Mouse (Mus musculus) heart, embryonic 14.5 days (tissue): ENCODE measurements at regions not wholly inside any gene's neighbourhood (a gene's known extent, or its start where the extent isn't known, plus 50 kb on each side); places are given as distances from the start of the nearest gene placed in this dataset.

Source experiments
- ATAC-seq: fragments of 200-750 bp; cut with Nextera tagmentation; 2 replicates; pipeline ENCODE4 v1.8.0; 2017; ENCODE audit warnings: low read depth, moderate TSS enrichment; ENCODE audit not compliant: insufficient number of reproducible peaks, insufficient read depth, low FRiP score
- H3K27ac ChIP-seq, 2 experiments: fragments of 200-500 bp in 1 of 2; fragments of 300-500 bp in 1 of 2; sonication (generic) in 1 of 2; replicated peaks in 1 of 2; 2 replicates each; pipeline ENCODE4 v1.5.1; 2012 to 2014; ENCODE audit warnings: low read depth in 2 of 2, low read length in 2 of 2, control low read depth in 1 of 2, mild to moderate bottlenecking in 1 of 2, mixed read lengths in 1 of 2; ENCODE audit not compliant: control insufficient read depth in 1 of 2, insufficient read depth in 1 of 2
- H3K27me3 ChIP-seq: fragments of 300-500 bp; sonication (generic); 2 replicates; pipeline ENCODE4 v1.6.1; 2014; ENCODE audit warnings: mild to moderate bottlenecking, low read length, control low read depth; ENCODE audit not compliant: control insufficient read depth, insufficient read depth
- H3K36me3 ChIP-seq: fragments of 300-500 bp; sonication (generic); 2 replicates; pipeline ENCODE4 v1.6.1; 2014; ENCODE audit warnings: mild to moderate bottlenecking, control low read depth, low read length, mixed read lengths; ENCODE audit not compliant: control insufficient read depth, insufficient read depth
- H3K4me1 ChIP-seq, 2 experiments: fragments of 200-500 bp in 1 of 2; fragments of 300-500 bp in 1 of 2; sonication (generic) in 1 of 2; 2 replicates each; pipeline ENCODE4 v1.6.1; 2012 to 2014; ENCODE audit warnings: low read length in 2 of 2, control low read depth in 1 of 2, mixed read lengths in 1 of 2; ENCODE audit not compliant: control insufficient read depth in 2 of 2, insufficient read depth in 2 of 2
- H3K4me2 ChIP-seq: fragments of 300-500 bp; sonication (generic); 2 replicates; pipeline ENCODE4 v1.6.1; 2014; ENCODE audit warnings: mild to moderate bottlenecking, low read length
- H3K4me3 ChIP-seq, 2 experiments: fragments of 200-500 bp in 1 of 2; fragments of 300-500 bp in 1 of 2; sonication (generic) in 1 of 2; 2 replicates each; pipeline ENCODE4 v1.5.1; 2012 to 2014; ENCODE audit warnings: low read length in 2 of 2, mild to moderate bottlenecking in 2 of 2, control low read depth in 1 of 2, low read depth in 1 of 2, moderate library complexity in 1 of 2; ENCODE audit not compliant: control insufficient read depth in 1 of 2, insufficient read depth in 1 of 2
- H3K9ac ChIP-seq: fragments of 300-500 bp; sonication (generic); 2 replicates; pipeline ENCODE4 v1.6.1; 2014; ENCODE audit warnings: mild to moderate bottlenecking, low read length
- H3K9me3 ChIP-seq: fragments of 300-500 bp; sonication (generic); 2 replicates; pipeline ENCODE4 v1.6.1; 2016; ENCODE audit warnings: low read length, control low read depth; ENCODE audit not compliant: control insufficient read depth
- WGBS: fragments of 180-500 bp; shearing (Covaris S2); extraction: QIAGEN DNeasy Blood & Tissue Kit; methylation state at CpG from one replicate; pipeline ENCODE4 v1.1.7; 2014; 5-methylcytosine and 5-hydroxymethylcytosine counted together

GRCm38 (mm10) chr3:60413749-60414148, 58.9 kb upstream of the Mbnl1 start:
- WGBS = 50% methylated on average over 3 of the region's 3 CpGs
- Histone ChIP-seq H3K36me3 (no peaks in the 10 kb centered on the region), H3K9ac (no peak overlapping the region), H3K9me3 (no peaks in the 10 kb centered on the region), H3K4me3 (no peak overlapping the region), H3K27ac (no peak overlapping the region), H3K4me1 (0 out of 4 replicates have a peak, but pooled peaks cover 0 to 3% of the 10 kb centered on the region in 2 experiments), H3K4me2 (no peak overlapping the region), H3K27me3 (no peaks in the 10 kb centered on the region)
- ATAC-seq = no peak

GRCm38 (mm10) chr3:60417001-60417400, 55.6 kb upstream of the Mbnl1 start:
- no peak overlapping the region for H3K9ac ChIP-seq
- WGBS = 75% methylated on average over 1 of the region's 1 CpGs
- H3K4me1 ChIP-seq = no peaks in the 10 kb centered on the region
- no peaks in the 10 kb centered on the region for H3K9me3 ChIP-seq
- H3K4me2 ChIP-seq = no peak overlapping the region
- no peaks in the 10 kb centered on the region for H3K36me3 ChIP-seq
- H3K27me3 ChIP-seq = no peaks in the 10 kb centered on the region
- H3K4me3 ChIP-seq = no peak overlapping the region
- ATAC-seq = no peak
- H3K27ac ChIP-seq = no peak overlapping the region

GRCm38 (mm10) chr3:60418652-60419051, 54.0 kb upstream of the Mbnl1 start:
- H3K27me3 ChIP-seq = no peaks in the 10 kb centered on the region
- no peak overlapping the region for H3K9ac ChIP-seq
- H3K27ac ChIP-seq = no peak overlapping the region
- H3K4me1 ChIP-seq = no peaks in the 10 kb centered on the region
- no peaks in the 10 kb centered on the region for H3K9me3 ChIP-seq
- no peaks in the 10 kb centered on the region for H3K36me3 ChIP-seq
- H3K4me2 ChIP-seq = no peak overlapping the region
- ATAC-seq = no peak
- H3K4me3 ChIP-seq = no peak overlapping the region

GRCm38 (mm10) chr3:60419216-60419615, 53.4 kb upstream of the Mbnl1 start:
- H3K4me1 ChIP-seq = no peaks in the 10 kb centered on the region
- H3K27ac ChIP-seq = no peak overlapping the region
- H3K9ac ChIP-seq = no peak overlapping the region
- H3K27me3 ChIP-seq = no peaks in the 10 kb centered on the region
- no peak overlapping the region for H3K4me3 ChIP-seq
- H3K9me3 ChIP-seq = no peaks in the 10 kb centered on the region
- ATAC-seq = no peak
- 86% methylated on average over 3 of the region's 3 CpGs for WGBS
- no peak overlapping the region for H3K4me2 ChIP-seq
- no peaks in the 10 kb centered on the region for H3K36me3 ChIP-seq
